Mouse (Mus musculus) heart, adult 2 months (tissue): ENCODE data around the gene Mbd3. TPM values are rescaled to one million over a fixed set of nuclear protein-coding genes. Genes with fewer than 3 reads are reported as not detected.

Experiments
- DNase-seq, 2 experiments: peaks; one replicate each; pipeline ENCODE4 v3.0.0; 2021
- H3K27ac ChIP-seq: fragments of 200-600 bp; 2 replicates; pipeline ENCODE4 v1.8.1; 2022
- H3K27me3 ChIP-seq: fragments of 200-500 bp; 2 replicates; pipeline ENCODE4 v1.6.1; 2012; ENCODE audit warnings: mild to moderate bottlenecking, low read length, inconsistent platforms, mixed read lengths; ENCODE audit not compliant: control insufficient read depth, insufficient read depth
- H3K36me3 ChIP-seq: fragments of 200-500 bp; 2 replicates; pipeline ENCODE4 v1.6.1; 2012; ENCODE audit warnings: low read length, inconsistent platforms; ENCODE audit not compliant: control insufficient read depth, insufficient read depth
- H3K4me1 ChIP-seq: fragments of 200-500 bp; 2 replicates; pipeline ENCODE4 v1.6.1; 2011; ENCODE audit warnings: low read length; ENCODE audit not compliant: control insufficient read depth, insufficient read depth
- H3K4me3 ChIP-seq: fragments of 200-600 bp; 2 replicates; pipeline ENCODE4 v1.8.1; 2022
- H3K79me2 ChIP-seq: fragments of 200-500 bp; replicated peaks from 2 replicates; pipeline ENCODE4 v1.6.1; 2012; ENCODE audit warnings: mild to moderate bottlenecking, inconsistent platforms, low read length, moderate library complexity, mixed read lengths; ENCODE audit not compliant: control insufficient read depth, insufficient read depth
- H3K9ac ChIP-seq: fragments of 200-500 bp; 2 replicates; pipeline ENCODE4 v1.6.1; 2012; ENCODE audit warnings: low read depth, mild to moderate bottlenecking, control low read depth, inconsistent platforms, low read length, mixed read lengths
- CTCF ChIP-seq: fragments of 200-600 bp; IDR thresholded peaks from 2 replicates; pipeline ENCODE4 v1.8.1; 2022; ENCODE audit warnings: antibody characterized with exemption, mild to moderate bottlenecking, moderate library complexity
- EP300 ChIP-seq: fragments of 200-500 bp; IDR thresholded peaks from 2 replicates; pipeline ENCODE4 v1.6.1; 2011; ENCODE audit warnings: low read depth, low read length, control low read depth; ENCODE audit not compliant: insufficient read depth
- POLR2A ChIP-seq: fragments of 200-500 bp; IDR thresholded peaks from 2 replicates; pipeline ENCODE4 v1.6.1; 2011; ENCODE audit warnings: mild to moderate bottlenecking, low read depth, low read length, control low read depth; ENCODE audit not compliant: insufficient read depth
- whole genome bisulfite sequencing: fragments of 180-500 bp; shearing (Covaris S2); methylation state at CpG from one replicate; pipeline ENCODE4 v1.1.7; 2018; 5-methylcytosine and 5-hydroxymethylcytosine counted together
- intact Hi-C: fragments of 180-260 bp; cut with DNase I; formaldehyde crosslinking; loops from one replicate; pipeline ENCODE4 v1.15.1; 2025
- polyA plus RNA-seq: library from polyadenylated mRNA; depleted of rRNA; stranded (reverse); fragments of >200 nt; gene quantifications from 2 replicates; pipeline ENCODE4 v1.2.3, GENCODE M21; 2012
- total RNA-seq, 2 experiments: library from RNA; stranded (reverse); gene quantifications; 2 replicates each; pipeline ENCODE4 v1.2.3; 2021

Mbd3 gene
- total and polyA plus RNA-seq, 3 experiments, result 86.5 to 95.2 (median 95.1) TPM

- intact Hi-C loops, result loop anchor here (5.0 kb wide), 1 partner anchor 131 kb away; no protein-coding TSS in a partner anchor
- WGBS, result 4% methylated on average over 7 of the region's 7 CpGs
- H3K36me3 ChIP-seq, result no peaks in the 10 kb centered on the region
- DNase-seq, result peak; percentile 84 to 89
- TF ChIP-seq EP300 (peak; percentile 78; the same call in 1 of the 2 replicates), POLR2A (no peak), CTCF (peak; percentile 93)
- no peak overlapping the region for H3K9ac ChIP-seq
- H3K79me2 ChIP-seq, result no peaks in the 10 kb centered on the region
- no peaks in the 10 kb centered on the region for H3K4me1 ChIP-seq
- no peaks in the 10 kb centered on the region for H3K27me3 ChIP-seq
- H3K4me3 ChIP-seq, result no peak overlapping the region
- no peak overlapping the region for H3K27ac ChIP-seq
These were observed 23.2 kb downstream of the Mbd3 start for GRCm38 (mm10) chr10:80376160-80376559.

DNA sequence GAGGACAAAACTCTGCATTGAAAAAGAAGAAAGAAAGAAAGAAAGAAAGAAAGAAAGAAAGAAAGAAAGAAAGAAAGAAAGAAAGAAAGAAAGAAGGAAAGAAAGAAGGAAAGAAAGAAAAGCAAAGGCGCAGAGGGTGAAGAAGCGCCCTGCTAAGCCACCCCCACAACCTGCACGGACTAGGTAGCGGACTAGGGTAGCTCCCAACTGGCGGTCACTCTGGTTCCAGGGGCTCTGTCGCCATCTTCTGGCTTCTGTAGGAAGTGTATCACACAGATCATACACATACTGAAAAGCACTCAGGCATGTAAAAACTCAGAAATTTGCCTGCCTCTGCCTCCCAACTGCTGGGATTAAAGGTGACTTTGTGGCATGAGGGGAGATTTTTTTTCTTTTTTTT lies 25.3 kb downstream of the Mbd3 start:
- Histone ChIP-seq H3K4me1 (no peaks in the 10 kb centered on the region), H3K27me3 (no peaks in the 10 kb centered on the region), H3K36me3 (no peaks in the 10 kb centered on the region), H3K79me2 (no peaks in the 10 kb centered on the region), H3K4me3 (no peak overlapping the region), H3K9ac (no peak overlapping the region), H3K27ac (no peak overlapping the region)
- intact Hi-C loops, result loop anchor here (1.0 to 5.0 kb wide), 3 partner anchors 24 to 197 kb away; partner anchors contain the start of genes Apc2 and Efna2
- TF ChIP-seq POLR2A (no peak), EP300 (no peak), CTCF (peak; percentile 81)
- 34% methylated on average over 6 of the region's 6 CpGs for WGBS
- peak; percentile 63 to 67 for DNase-seq

- no peak for TF ChIP-seq POLR2A
- TF ChIP-seq EP300, result no peak
- no peak for TF ChIP-seq CTCF
- no peaks in the 10 kb centered on the region for H3K4me1 ChIP-seq
- intact Hi-C loops, result loop anchor here (5.0 kb wide), 1 partner anchor 195 kb away; the partner anchor contains the start of gene Efna2
- WGBS, result 76% methylated on average over 6 of the region's 6 CpGs
- no peak for DNase-seq
- H3K79me2 ChIP-seq, result no peaks in the 10 kb centered on the region
- no peak overlapping the region for H3K9ac ChIP-seq
- no peaks in the 10 kb centered on the region for H3K36me3 ChIP-seq
- no peaks in the 10 kb centered on the region for H3K27me3 ChIP-seq
- no peak overlapping the region for H3K4me3 ChIP-seq
- H3K27ac ChIP-seq, result no peak overlapping the region
These were observed 26.6 kb downstream of the Mbd3 start for GRCm38 (mm10) chr10:80372706-80373105.

- no peaks in the 10 kb centered on the region for H3K36me3 ChIP-seq
- intact Hi-C loops, result loop anchor here (5.0 kb wide), 1 partner anchor 195 kb away; the partner anchor contains the start of gene Efna2
- H3K9ac ChIP-seq, result no peak overlapping the region
- no peak for TF ChIP-seq CTCF
- no peak for TF ChIP-seq EP300
- no peak for TF ChIP-seq POLR2A
- no peak for DNase-seq
- 65% methylated on average over 9 of the region's 9 CpGs for WGBS
- H3K4me3 ChIP-seq, result no peak overlapping the region
- no peaks in the 10 kb centered on the region for H3K27me3 ChIP-seq
- H3K79me2 ChIP-seq, result no peaks in the 10 kb centered on the region
- no peak overlapping the region for H3K27ac ChIP-seq
- H3K4me1 ChIP-seq, result no peaks in the 10 kb centered on the region
These were observed 27.4 kb downstream of the Mbd3 start for GRCm38 (mm10) chr10:80371983-80372382.

- Histone ChIP-seq H3K36me3 (no peaks in the 10 kb centered on the region), H3K4me1 (no peaks in the 10 kb centered on the region), H3K4me3 (no peak overlapping the region), H3K27ac (no peak overlapping the region), H3K9ac (no peak overlapping the region), H3K79me2 (no peaks in the 10 kb centered on the region), H3K27me3 (no peaks in the 10 kb centered on the region)
- no peak for DNase-seq
- no peak for TF ChIP-seq EP300
- no peak for TF ChIP-seq CTCF
- no peak for TF ChIP-seq POLR2A
- intact Hi-C loops, result loop anchor here (5.0 kb wide), 1 partner anchor 194 kb away; the partner anchor contains the start of gene Efna2
- WGBS, result 13% methylated on average over 12 of the region's 12 CpGs
These were observed 27.9 kb downstream of the Mbd3 start for GRCm38 (mm10) chr10:80371411-80371966.

DNA sequence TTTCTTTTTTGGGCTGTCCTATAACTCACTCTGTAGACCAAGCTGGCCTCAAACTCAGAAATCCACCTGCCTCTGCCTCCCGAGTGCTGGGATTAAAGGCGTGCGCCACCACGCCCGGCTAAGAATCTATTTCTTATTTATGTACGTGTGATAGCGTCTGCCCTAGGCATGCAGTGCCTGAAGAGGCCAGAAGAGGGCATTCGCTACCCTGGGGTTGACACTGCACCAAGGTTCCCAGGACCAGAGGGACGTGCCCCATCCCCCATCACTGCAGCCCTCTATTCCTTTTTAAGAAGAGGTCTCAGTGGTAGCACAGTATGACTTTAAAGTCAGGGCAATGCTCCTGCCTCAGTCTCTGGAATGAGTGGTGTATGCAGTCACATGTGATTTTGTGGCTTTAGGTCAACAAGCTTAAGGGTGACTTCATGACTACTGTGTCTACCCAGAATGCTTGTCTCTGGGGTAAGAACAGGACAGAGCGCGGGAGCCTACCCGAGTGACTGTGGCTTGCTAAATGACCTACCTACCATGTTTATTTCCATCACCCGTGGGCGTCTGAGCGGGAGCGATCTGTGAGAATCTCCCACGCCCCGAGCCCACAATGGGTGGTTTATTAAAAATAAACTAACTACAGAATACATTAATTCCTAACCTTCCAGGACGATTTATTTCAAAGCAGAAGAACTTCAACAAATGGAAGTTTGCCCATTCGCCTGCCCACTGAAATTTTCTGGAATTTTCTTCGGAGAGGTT lies 29.2 kb downstream of the Mbd3 start:
- H3K27ac ChIP-seq, result no peak overlapping the region
- intact Hi-C loops, result loop anchor here (5.0 kb wide), 1 partner anchor 193 kb away; the partner anchor contains the start of gene Efna2
- 70% methylated on average over 21 of the region's 21 CpGs for WGBS
- no peak for DNase-seq
- no peak overlapping the region for H3K9ac ChIP-seq
- H3K27me3 ChIP-seq, result no peaks in the 10 kb centered on the region
- TF ChIP-seq EP300 (no peak), CTCF (peak; percentile 52), POLR2A (no peak)
- no peaks in the 10 kb centered on the region for H3K4me1 ChIP-seq
- no peaks in the 10 kb centered on the region for H3K79me2 ChIP-seq
- H3K4me3 ChIP-seq, result no peak overlapping the region
- no peaks in the 10 kb centered on the region for H3K36me3 ChIP-seq
